Mouse (Mus musculus) mature B cell (primary cell): ENCODE measurements around the gene Mat1a.

Source experiments
- in situ Hi-C: fragments of 300-500 bp; cut with MboI; formaldehyde crosslinking; loops from 2 replicates; pipeline ENCODE4 v1.14.3; 2019

The Mat1a gene

DNA sequence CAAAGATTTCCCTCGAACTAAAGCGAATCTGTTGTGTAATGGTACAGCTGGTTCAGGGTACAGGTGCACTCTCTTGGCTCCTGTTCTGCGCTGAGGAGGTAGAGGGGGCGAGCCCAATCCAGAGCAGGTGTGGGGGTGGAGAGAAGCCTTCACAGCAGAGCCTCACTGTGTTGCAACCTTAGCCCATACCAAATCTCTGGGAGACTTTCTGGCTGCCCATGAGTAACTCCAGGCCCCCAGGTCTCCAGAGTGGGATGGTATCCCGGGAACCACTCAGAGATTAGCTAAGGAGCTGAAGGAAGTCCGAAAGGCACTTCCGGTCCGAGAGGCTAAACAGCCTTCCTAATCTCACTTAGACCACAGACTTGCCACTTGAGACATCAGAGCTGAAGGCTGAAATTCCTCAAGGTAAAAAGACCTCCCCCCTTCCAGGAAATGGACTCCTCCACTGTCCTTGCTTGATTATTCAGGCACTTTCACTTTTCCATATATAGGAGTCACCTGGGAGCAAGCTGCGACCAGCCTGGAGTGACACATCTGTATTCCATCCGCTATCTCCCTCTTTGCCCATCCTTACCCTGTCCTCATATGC lies at the start of gene Mat1a:
Mat1a (plus strand) TSS at position 183 of the 592 bp plus-strand sequence.
- in situ Hi-C loops = no loop called here

DNA sequence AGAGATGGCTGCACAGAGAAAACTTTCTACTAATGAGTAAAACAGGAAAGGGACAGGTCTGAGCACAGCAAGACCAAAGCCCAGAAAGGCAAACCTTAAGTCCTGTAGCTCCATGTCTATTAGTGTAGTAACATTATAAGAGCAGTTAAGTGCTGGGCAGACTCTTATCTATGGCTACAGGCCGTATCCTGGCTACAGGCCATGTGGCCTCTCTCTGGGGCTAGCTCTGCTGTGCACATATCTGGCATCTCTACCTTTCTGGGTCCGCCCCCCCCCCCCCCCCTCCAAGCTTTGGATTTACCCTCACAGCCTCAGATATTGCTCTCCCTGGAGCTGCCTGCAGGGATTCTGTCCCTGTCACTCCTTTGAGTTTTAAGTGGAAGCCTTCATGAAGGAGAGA lies 39.7 kb upstream of the Mat1a start:
- in situ Hi-C loops = no loop called here

DNA sequence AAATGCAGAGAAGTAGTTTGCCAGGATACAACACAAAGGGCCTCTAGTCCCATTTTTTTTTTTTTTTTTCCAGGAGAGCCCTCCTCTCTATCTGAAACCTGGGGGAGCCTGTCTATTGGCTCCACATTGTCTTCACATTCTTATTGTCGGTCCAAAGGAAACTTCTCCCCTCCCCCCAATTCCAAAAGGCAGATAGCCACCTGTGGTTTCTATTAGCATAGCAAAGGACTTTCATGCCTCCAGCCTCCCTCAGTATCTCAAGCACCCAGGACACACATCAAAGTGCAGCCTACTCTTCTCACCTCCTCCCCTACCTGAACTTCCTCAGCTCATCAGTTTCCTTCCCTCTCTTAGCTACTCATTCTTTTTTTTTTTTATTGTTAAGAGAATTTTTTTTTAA lies 38.4 kb upstream of the Mat1a start:
- in situ Hi-C loops = no loop called here

DNA sequence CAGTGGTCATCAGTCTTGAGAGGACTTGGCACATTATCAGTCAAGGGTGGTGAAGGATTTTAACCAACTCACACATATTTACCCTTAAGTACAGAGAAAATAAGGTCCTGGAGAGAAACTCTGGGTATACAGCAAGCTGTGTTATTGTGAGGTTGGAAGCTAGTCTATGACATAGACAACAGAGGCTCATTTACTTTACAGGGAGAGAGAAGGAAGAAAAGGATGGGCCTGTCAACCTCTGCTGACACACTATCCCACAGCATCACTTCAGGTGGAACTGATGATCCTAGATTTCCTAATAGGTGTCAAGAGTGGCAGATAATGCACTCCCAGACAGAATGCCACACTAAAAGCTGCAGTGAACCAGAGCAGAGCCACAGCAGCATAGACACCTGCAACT lies 35.7 kb upstream of the Mat1a start, which contains the start of gene Dydc2:
Dydc2 (minus strand) TSS at position 101 of the 400 bp plus-strand sequence.
- in situ Hi-C loops = no loop called here

DNA sequence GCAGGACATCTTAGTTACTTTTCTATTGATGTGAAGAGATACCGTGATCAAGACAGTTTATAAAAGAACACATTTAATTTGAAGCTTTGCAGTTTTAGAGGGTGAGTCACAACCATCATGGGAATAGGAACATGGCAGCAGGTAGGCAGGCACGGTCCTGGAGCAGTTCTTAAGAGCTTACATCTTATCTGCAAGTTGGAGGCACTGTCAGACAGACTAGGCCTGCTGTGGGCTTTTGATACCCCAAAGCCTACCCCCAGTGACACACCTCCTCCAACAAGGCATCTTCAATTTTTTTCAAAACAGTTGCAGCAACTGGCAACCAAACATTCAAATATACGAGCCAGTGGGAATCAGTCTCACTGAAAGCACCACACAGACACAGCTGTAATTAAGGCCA lies 34.5 kb upstream of the Mat1a start:
- in situ Hi-C loops = no loop called here

DNA sequence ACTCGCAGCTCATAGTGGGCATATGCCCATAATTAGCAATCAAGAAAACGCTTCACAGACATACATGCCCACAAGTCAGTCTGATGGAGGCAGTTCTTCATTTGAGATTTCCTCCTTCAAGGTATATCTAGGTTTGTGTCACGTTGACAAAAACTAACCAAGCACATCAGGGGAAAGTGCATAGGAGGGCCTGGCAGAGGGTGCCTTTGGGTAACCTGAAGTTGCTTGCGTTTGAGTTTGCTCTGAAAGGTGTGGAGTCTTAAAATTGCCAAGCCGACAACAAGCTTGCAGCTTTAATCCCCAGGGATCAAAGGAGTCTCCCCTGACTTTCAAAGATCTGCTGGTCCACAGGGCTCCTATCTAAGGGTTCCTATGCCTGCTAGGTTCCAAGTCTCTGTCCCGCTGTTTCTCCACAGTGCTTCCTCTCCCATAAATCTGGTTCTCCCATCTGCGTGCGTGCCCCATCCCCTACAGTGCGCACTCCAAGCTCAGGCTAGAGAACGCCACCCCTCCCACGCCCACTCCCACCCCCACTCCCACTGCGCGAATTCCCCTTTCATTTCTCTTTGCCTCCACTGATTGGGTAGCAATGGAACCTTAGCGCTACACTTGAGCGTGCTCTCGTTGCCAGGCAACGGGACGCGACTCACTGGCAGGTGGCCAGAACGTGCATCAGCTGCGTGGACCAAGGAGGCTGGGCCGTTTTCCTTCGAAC lies 32.4 kb upstream of the Mat1a start, which contains the start of gene Dydc1:
Dydc1 (plus strand) TSS at position 683 of the 715 bp plus-strand sequence.
- in situ Hi-C loops = no loop called here

DNA sequence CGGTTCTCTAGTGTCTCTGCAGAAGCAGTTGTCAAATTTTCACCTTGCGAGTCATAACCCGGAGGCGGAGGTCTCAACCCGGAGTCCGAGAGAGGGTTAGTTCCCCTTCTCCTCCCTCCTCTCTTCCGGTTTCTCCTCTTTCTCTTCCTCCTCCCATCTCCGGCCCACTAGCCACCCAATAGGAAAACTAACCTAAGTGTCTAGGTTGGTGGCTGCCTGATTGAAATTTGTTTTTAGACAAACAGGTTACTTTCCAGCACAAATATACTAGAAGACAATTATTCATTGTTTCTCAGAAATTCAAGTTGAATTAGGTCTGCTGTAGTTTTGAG lies 31.9 kb upstream of the Mat1a start:
- in situ Hi-C loops = no loop called here

DNA sequence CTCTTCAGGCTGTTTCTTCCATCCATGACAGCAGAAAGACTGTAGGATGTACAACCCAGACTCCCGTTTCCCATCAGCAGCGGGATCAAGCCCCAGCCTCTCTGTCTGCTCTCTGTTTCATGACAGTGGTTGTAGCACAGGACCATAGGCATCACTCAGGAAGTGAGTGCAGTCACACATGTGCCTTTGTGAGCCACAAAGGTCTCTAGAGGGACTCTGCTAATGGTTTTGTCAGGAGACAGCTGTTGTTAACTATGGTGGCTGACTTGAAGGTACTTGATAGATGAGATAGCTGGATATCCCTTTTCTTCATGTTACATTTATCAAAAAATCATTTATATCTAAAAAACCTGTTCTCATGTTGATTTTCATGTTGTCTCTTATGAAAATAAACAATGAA lies 22.4 kb upstream of the Mat1a start:
- in situ Hi-C loops = no loop called here

DNA sequence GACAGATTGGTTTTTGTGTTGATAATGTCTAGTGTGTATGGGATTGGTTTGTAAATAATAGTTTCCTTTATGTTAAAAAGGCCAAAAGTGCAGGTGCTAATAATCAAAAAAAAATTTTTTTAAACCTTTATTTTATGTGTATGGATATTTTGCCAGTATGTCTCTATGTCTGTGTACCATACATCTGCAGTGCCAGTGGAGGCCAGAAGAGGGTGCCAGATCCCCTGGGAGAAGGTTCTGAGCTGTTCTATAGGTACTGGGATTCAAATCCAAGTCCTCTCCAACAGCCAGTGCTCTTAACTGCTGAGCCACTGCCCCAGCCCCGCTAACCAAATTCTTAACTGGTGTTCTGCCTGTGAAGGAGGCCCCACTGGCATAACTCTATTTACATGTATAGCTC lies 17.3 kb upstream of the Mat1a start:
- in situ Hi-C loops = no loop called here

DNA sequence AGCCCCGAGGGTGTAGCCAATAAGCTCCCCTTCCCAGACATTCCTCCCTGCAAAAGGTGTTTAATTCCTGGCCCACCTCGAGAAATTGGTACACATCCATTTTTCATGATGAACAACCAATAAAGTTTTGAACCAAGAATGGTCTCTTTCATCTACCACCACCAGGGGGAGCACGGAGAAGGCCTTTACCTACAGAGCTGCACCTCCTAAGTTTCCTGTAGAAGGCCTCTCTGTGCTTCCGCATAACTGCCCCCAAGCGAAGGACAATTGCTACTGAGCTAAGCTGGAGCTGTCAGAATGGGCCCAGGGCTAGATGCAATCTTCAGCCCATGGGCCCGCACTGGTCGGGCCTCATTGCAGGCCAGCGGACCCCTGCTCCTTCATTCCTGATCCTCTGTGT lies 14.1 kb upstream of the Mat1a start:
- in situ Hi-C loops = no loop called here

DNA sequence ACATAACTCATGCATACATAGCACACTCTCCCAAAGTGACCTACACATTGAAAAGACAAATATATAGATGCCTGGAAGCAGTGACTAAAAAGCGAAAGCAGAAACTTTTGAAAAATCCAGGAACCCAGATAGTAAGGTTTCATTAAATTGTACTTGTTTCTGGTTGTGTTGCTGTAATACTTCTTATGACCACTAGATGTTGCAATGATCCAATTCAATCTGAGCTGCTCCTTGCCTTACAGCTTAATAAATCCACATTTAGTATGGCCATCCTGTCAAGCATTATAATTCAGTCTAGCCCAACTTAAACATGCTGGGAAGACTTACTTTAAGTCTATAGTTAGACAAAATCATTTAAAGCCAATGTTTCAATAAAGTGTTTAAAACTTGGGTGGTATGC lies 10.7 kb upstream of the Mat1a start:
- in situ Hi-C loops = no loop called here

DNA sequence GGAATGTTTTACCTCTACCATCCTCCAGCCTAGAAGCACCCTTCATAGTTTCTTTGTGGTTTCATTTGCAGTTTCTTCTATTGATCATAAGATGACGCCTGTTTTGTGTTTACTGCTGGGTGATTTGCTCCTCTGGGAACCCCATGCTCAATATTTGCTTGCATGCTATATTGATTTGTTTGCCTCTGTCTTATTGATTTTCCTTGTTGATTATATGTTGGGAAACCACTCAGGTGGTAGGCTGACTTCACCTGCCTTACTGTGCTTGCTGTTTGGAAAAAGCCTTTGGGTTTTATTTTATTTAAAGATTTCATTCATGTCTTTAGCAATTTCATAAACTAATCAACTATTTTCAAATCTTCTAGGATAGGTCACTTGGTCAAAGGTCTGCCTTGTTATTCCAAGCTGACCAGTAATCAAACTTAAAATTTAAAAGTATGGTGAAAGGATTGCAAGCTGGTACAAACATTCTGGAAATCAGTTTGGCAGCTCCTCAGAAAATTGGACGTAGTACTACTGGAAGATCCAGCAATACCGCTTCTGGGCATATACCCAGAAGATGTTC lies 8.5 kb upstream of the Mat1a start:
- in situ Hi-C loops = no loop called here

DNA sequence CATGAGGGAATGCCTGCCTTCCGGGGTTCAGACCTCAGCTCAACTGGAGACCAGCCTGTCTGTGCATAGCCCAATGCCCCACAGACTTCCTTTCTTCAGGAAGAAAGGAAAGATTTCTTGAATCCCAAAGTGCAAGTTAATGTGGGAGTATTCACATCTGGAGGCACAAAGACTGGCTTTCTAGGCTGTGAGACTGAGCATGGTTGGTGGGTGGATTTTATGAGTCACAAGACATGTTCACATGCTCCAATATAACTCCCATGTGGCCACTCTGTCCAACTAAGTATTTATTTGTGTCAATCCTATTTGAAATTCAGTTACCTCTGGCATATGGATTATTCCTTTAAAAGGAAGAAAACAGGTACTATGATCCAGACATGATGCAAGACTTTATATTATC lies 6.1 kb upstream of the Mat1a start:
- in situ Hi-C loops = no loop called here

DNA sequence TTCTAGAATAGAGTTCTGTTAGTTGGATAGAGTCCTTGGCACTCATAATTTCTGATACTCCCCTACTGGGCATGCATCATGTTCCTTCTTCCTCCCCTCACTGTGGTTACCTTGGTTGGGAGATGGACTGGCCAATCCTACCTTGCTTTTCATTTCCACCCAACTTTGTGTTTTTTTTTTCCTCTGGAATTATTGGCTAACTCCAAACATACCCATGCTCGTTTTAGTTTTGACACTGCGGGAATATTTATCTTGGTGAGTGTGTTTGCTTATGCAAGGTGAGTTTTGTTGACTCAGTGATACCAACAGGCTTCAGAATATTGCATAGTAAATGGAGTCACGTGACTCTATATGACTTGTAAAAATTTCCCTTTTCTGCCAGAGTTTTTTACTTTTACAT lies 4.1 kb upstream of the Mat1a start:
- in situ Hi-C loops = no loop called here

DNA sequence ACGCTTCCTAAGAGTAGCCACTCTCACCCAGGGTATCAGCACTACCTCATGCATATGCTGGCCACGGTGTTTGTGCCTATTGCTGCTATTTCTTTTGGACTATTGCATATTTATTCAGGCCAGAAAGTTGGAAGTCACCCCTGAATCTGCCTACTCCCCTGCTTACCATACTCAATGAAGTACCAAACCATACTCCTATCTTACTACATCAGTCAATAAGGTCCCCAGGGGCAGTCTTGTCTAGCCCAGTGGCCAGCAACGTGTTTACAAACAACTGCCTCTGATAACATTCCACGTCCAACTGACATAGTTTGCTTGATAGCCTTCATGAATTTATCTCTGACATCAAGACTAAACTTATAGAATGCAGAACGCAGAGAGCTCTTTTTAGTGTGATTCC lies 3.6 kb upstream of the Mat1a start:
- in situ Hi-C loops = no loop called here

DNA sequence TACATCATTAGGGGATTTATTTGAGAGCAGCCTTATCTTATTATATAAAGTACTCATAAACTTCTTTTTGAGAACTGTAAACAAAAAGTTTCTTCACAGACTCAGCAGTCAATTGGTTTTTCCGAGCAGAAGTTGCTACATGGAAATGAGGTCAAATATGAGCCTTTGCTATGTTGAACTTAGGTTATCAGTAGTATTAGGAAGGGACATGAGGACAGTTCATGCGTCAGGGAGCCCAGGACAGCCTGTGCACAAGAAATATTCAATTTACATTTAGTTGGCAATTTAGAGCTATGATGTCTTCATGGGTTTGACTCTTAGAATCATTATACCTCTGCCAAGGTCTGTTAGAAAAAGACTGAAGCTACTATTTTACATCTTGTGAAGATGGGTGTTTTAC lies 2.6 kb upstream of the Mat1a start:
- in situ Hi-C loops = no loop called here

DNA sequence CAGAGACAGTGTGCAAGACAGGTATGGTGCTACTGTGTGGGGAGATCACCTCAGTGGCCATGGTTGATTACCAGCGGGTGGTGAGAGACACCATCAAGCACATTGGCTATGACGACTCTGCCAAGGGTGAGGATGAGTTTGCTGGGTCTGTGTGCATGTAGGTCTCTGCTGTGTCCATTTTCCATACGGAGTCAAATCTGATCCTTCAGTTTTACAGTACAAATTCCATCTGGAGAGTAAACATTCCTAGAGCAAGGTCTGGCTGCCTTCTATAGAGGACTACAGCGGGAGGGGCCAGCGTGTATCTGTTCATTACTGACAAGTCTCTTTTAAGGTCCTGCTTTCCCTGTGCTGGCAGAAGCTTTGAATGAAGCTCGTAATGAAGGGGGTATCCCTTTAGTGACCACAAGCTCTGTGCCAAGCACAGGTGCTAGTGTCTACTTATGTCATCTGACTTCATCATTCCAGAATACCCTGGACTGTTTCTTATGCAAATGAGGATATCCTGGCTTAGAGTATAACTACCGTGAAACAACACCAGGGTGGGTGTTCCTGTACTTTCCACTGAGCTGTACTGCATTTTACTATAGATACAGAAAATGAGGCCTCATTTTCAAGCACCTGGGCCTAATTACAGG lies 6.3 kb downstream of the Mat1a start:
- in situ Hi-C loops = no loop called here

DNA sequence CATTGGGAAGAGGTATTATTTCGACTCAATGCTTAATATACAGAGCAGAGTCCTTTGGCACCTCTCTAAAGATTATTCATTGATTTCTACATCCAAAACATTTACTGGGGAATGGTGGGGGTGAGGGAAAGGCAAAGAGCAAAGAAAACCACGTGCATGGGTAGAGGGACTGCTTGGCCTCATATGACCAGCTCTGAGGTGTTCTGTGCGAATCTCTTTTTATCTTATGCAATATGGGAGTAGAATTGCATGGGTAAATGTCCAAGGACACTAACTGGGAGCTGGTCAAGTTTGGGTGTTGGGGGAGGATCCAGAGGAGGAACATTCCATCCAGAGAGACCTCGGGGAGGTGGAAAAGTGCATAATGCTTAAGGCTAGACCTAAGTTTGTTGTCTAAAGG lies 8.1 kb downstream of the Mat1a start:
- in situ Hi-C loops = no loop called here

DNA sequence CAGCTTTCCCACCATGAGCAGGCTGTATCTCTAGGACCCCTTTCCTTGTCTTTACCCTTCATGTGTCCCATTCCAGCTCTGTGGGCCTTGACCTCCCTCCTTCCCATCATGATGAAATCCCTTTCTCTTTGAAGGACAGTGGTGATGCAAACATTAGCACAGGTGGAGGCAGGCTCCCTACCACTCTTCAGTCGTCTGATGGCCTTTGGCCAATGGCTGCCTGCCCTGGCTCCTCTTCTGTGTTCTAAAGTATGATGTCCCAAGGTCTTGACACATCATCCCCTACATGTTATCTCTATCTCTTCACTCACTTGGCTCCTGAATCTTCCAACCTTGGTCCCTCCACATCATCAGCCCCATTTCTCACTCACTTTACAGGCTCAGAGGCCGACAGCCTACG lies 11.4 kb downstream of the Mat1a start:
- in situ Hi-C loops = no loop called here

DNA sequence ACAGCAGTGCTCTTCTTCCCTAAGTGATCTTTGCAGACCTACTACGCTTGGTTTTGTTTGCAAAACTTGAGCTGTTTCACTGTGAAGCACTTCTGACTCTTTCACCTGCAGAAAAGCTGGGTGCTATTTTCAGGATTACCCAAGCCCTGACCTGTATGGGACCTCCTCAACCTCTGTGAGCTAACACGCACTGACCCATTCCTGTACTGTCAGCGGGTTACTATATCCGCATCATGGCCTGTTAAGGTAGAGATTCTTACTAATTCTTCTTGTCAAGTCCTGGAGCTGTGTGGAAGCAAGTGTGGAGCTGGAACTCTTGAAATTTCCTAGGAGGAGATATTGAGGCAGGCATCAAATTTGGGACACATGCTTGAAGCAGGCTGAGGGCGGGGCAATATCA lies 19.8 kb downstream of the Mat1a start:
- in situ Hi-C loops = no loop called here

DNA sequence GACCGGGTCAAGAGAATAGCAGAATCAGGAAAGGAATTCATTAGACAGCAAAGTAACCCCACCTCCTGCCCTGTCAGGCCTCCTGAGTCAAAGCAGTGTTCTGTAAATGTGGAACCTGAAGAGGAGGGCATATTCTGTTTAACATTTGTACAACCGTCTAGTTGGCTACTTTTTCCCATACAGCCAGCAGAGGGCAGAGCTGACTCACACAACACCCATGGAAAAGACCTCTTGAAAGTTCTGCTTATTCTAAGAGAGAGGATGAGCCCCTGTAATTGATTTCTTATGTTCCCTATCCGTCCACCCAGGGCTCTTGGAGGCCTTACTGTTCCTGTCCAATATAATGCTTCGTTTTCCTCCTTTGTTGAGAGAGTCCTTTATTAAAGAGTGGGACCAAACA lies 23.2 kb downstream of the Mat1a start:
- in situ Hi-C loops = no loop called here

DNA sequence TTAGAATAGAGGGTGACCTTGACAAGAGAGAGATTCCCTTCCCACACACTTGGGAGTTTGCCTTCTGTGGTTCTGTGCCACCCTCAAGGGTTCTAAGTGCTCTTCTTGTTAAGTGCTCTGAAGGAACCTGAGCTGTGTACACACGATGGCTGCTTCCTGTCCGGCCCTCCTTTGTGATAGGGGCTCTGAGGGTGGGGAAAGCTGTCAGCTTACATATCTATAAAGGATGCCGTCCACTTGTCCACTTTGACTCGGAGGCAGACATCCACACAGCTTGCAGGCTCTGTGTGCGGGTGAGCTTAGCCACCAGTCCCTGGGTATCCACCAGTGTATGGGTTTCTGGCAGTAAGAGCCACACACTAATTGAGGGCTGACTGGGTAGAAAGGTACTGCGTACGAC lies 26.7 kb downstream of the Mat1a start, which contains the start of gene Sftpa1:
Sftpa1 (plus strand) TSS at position 243 of the 400 bp plus-strand sequence.
- in situ Hi-C loops = no loop called here

DNA sequence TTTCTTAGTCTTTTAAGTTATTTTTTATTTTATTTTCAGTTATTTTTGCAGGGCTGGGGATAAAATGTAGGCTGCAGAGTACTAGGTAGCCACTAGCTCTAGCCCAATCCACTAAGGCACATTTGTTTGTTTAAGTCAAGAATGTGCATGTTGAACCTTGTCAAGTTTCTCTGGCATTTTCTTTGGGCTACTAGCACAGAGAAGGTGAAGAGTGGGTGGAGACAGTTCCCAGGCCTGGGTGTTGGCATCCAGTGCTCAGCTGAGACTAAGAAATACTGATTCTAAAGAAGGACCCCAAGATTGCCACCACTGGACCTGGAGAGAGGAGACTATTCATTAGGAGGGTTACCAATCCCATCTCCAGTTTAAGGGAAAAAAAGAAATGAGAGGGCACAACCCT lies 32.2 kb downstream of the Mat1a start:
- in situ Hi-C loops = no loop called here
